Mouse (Mus musculus) spleen, adult 2 months (tissue): ENCODE measurements around the gene Jade1.

ENCODE experiments used
- CTCF ChIP-seq: fragments of 200-500 bp; IDR thresholded peaks from 2 replicates; pipeline ENCODE4 v1.5.1; 2011; ENCODE audit warnings: mild to moderate bottlenecking, inconsistent platforms; ENCODE audit not compliant: insufficient read depth, insufficient read length, insufficient replicate concordance; ENCODE audit errors: extremely low read depth
- POLR2A ChIP-seq: fragments of 200-500 bp; IDR thresholded peaks from 2 replicates; pipeline ENCODE4 v1.6.1; 2011; ENCODE audit warnings: low read depth, low read length, inconsistent platforms

DNA sequence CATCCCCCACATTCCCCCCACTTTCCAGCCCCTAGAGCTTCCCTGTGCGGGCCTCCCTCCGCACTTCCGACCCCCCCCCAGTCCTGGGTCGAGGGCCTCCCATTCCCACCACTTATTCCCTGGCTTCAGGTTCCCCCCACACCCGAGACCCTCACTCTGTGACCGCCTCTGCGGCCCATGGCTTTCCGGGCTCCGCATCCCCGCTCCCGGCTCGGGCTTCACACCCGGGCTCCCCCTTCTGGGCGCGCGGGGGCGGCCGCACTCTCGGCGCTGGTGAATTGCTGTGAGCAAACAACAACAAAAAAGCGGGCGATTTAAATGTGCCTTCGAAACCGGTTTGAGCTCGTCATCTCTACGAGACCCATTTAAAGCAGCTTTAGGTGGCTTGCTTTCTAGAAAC, 10.4 kb downstream of the Jade1 start:
- no peak for TF ChIP-seq POLR2A
- TF ChIP-seq CTCF = peak; percentile 24; the same call in 1 of the 2 replicates
